11 mouse cellular contexts compared by ENCODE assay signal in the genomic region with DNA sequence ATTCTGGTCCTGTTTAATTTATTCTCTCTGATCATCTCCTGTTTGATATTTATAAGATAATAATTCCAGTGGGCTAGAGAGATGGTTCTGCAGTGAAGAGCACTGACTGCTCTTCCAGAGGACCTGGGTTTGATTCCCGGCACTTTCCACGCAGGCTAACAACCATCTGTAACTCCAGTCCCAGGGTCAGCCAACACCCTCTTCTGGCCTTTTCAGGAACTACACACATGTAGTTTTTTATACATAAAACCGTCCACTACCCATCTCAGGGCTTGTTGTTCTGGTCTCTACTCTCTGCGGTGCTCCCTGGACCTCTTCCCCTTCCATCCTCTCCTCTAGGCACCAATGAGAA. TPM values are rescaled to one million over a fixed set of nuclear protein-coding genes. Genes with fewer than 3 reads are reported as not detected.
A peak's percentile ranks its signal among the peaks of the same experiment; 100 is the strongest.
DNase-seq lines count a peak whose midpoint lies in the region; ATAC-seq and TF ChIP-seq lines count a peak whose summit lies in the region.
"Had no signal": no experiment of that assay in that cellular context is flagged by ENCODE, and none has a peak within 500 bp of the region (broad histone marks: within the 10 kb centered on the region; RNA-seq: fewer than 3 reads in every experiment).

No protein-coding gene starts in this region.

- H3K4me1 ChIP-seq in heart, embryonic 10.5 days, result peaks cover 43% of the 10 kb centered on the region
- no peaks in the 10 kb centered on the region for H3K4me1 ChIP-seq in kidney, postnatal 0 days (replicated peaks; ENCODE audit: insufficient read depth, low read length)
- peaks cover 75% of the 10 kb centered on the region for H3K4me1 ChIP-seq in E14TG2a.4 (replicated peaks; ENCODE audit: low read depth, low read length)
- peaks cover 2% of the 10 kb centered on the region; the same call in 1 of the 2 replicates for H3K4me1 ChIP-seq in intestine, embryonic 15.5 days (replicated peaks)

- ATAC-seq in kidney, postnatal 0 days (replicated peaks; ENCODE audit: low FRiP score, low read depth), result no peak
- no peak for ATAC-seq in intestine, embryonic 15.5 days
- no peak for ATAC-seq in erythroblast, adult 5-6 weeks (replicated peaks; ENCODE audit: low FRiP score, poor library complexity, severe bottlenecking)
- ATAC-seq in megakaryocyte-erythroid progenitor cell, adult 5-6 weeks (replicated peaks; ENCODE audit: low FRiP score, low TSS enrichment, poor library complexity, severe bottlenecking), result no peak
- ATAC-seq: CD4-positive, CD25-positive, alpha-beta regulatory T cell, adult 4 months had no signal

- H3K36me3 ChIP-seq in heart, embryonic 10.5 days, result no peaks in the 10 kb centered on the region
- no peaks in the 10 kb centered on the region for H3K36me3 ChIP-seq in kidney, postnatal 0 days (ENCODE audit: insufficient read depth, low read length)
- peaks cover 7% of the 10 kb centered on the region; the same call in 1 of the 2 replicates for H3K36me3 ChIP-seq in E14TG2a.4 (ENCODE audit: insufficient read depth, low read length)
- H3K36me3 ChIP-seq in intestine, embryonic 15.5 days, result no peaks in the 10 kb centered on the region

- H3K4me2 ChIP-seq in kidney, postnatal 0 days (ENCODE audit: low read length), result no peak overlapping the region
- peak overlapping the region; percentile 31 for H3K4me2 ChIP-seq in intestine, embryonic 15.5 days (replicated peaks)

- H3K4me3 ChIP-seq in heart, embryonic 10.5 days, result peak overlapping the region; percentile 40
- no peak overlapping the region for H3K4me3 ChIP-seq in kidney, postnatal 0 days (replicated peaks; ENCODE audit: low read depth, low read length)
- peak overlapping the region; percentile 57 for H3K4me3 ChIP-seq in E14TG2a.4 (replicated peaks; ENCODE audit: low read length)
- H3K4me3 ChIP-seq in intestine, embryonic 15.5 days (replicated peaks), result no peak overlapping the region

- no peak for DNase-seq in heart, embryonic 10.5 days (ENCODE audit: low spot score)
- no peak for DNase-seq in heart, adult 18-20 months
- no peak for DNase-seq in kidney, postnatal 0 days (ENCODE audit: low spot score)
- no peak for DNase-seq in kidney, postnatal 4 days

- no peaks in the 10 kb centered on the region for H3K9me3 ChIP-seq in heart, embryonic 10.5 days
- no peaks in the 10 kb centered on the region for H3K9me3 ChIP-seq in kidney, postnatal 0 days (replicated peaks; ENCODE audit: low read length)
- no peaks in the 10 kb centered on the region for H3K9me3 ChIP-seq in E14TG2a.4 (ENCODE audit: low read length)
- no peaks in the 10 kb centered on the region for H3K9me3 ChIP-seq in intestine, embryonic 15.5 days

- H3K27me3 ChIP-seq in heart, embryonic 10.5 days (ENCODE audit: insufficient read depth, poor library complexity, severe bottlenecking), result peaks cover 7% of the 10 kb centered on the region; the same call in 1 of the 2 replicates
- no peaks in the 10 kb centered on the region for H3K27me3 ChIP-seq in kidney, postnatal 0 days (ENCODE audit: insufficient read depth, low read length)
- no peaks in the 10 kb centered on the region for H3K27me3 ChIP-seq in E14TG2a.4 (ENCODE audit: insufficient read depth, low read length)
- H3K27me3 ChIP-seq in intestine, embryonic 15.5 days (replicated peaks), result no peaks in the 10 kb centered on the region

- 89% methylated on average over 4 of the region's 4 CpGs for WGBS in heart, embryonic 10.5 days
- WGBS in kidney, postnatal 0 days, result 95% methylated on average over 4 of the region's 4 CpGs
- 93% methylated on average over 4 of the region's 4 CpGs for WGBS in intestine, embryonic 15.5 days

- 0 out of 2 replicates have a peak, but pooled peaks have one; percentile 18 for TF ChIP-seq CTCF in kidney, postnatal 0 days (IDR thresholded peaks at IDR 0.05; ENCODE audit: low read depth)
- TF ChIP-seq CTCF in E14TG2a.4 (conservative IDR thresholded peaks at IDR 0.05; ENCODE audit: low read length), result 0 out of 2 replicates have a peak, but pooled peaks have one; percentile 26

- peak overlapping the region; percentile 90 for H3K27ac ChIP-seq in heart, embryonic 10.5 days
- H3K27ac ChIP-seq in kidney, postnatal 0 days, result peak overlapping the region; percentile 54; the same call in 1 of the 2 replicates
- peak overlapping the region; percentile 87 for H3K27ac ChIP-seq in intestine, embryonic 15.5 days

- H3K9ac ChIP-seq in kidney, postnatal 0 days (ENCODE audit: low read depth, low read length), result no peak overlapping the region
- H3K9ac ChIP-seq in intestine, embryonic 15.5 days, result no peak overlapping the region

RNA-seq across cellular contexts. Expression of a gene that starts 1.8 kb away (rescaled TPM):
- 0.20 and 0.63 TPM in 2 replicates for polyA plus RNA-seq in heart, embryonic 10.5 days (2016; fragmentation: Nextera tagmentation; extraction: Ambion mirVana)
- under 1 TPM; 0.27 to 0.28 TPM for total RNA-seq in heart, adult 18-20 months (2021)
- polyA plus RNA-seq in kidney, postnatal 0 days (2015; fragmentation: Nextera tagmentation; extraction: Ambion mirVana), result 0.13 and 0.18 TPM in 2 replicates
- 0.05 TPM in 1 of 2 replicates, not detected in the other for polyA plus RNA-seq in intestine, embryonic 15.5 days (2015; fragmentation: Nextera tagmentation; extraction: Ambion mirVana)
- not detected in 2 replicates for total RNA-seq in erythroblast, adult 5-6 weeks (2015; ENCODE audit: low replicate concordance)
- total RNA-seq in erythroblast, adult 5-6 weeks (2017; ENCODE audit: low replicate concordance), result not detected in 2 replicates
- not detected in 2 replicates for total RNA-seq in megakaryocyte-erythroid progenitor cell, adult 5-6 weeks (2014; fragmentation: Nextera tagmentation)
- total RNA-seq in megakaryocyte-erythroid progenitor cell, adult 5-6 weeks (2017), result not detected in 2 replicates
- polyA plus RNA-seq: CD4-positive, CD25-positive, alpha-beta regulatory T cell, adult 4 months; embryonic facial prominence, embryonic 11.5 days had no signal

RNA-seq across cellular contexts. Expression of a gene that starts 17.1 kb away (rescaled TPM):
- polyA plus RNA-seq in heart, embryonic 10.5 days (2016; fragmentation: Nextera tagmentation; extraction: Ambion mirVana), result 0.81 and 1.1 TPM in 2 replicates
- not detected for total RNA-seq in heart, adult 18-20 months (2021)
- 0.14 and 0.17 TPM in 2 replicates for polyA plus RNA-seq in kidney, postnatal 0 days (2015; fragmentation: Nextera tagmentation; extraction: Ambion mirVana)
- polyA plus RNA-seq in intestine, embryonic 15.5 days (2015; fragmentation: Nextera tagmentation; extraction: Ambion mirVana), result 0.40 and 0.80 TPM in 2 replicates
- 1.3 TPM in 1 of 2 replicates, not detected in the other for total RNA-seq in erythroblast, adult 5-6 weeks (2015; ENCODE audit: low replicate concordance)
- total RNA-seq in erythroblast, adult 5-6 weeks (2017; ENCODE audit: low replicate concordance), result not detected in 2 replicates
- total RNA-seq in megakaryocyte-erythroid progenitor cell, adult 5-6 weeks (2014; fragmentation: Nextera tagmentation), result not detected in 2 replicates
- not detected in 2 replicates for total RNA-seq in megakaryocyte-erythroid progenitor cell, adult 5-6 weeks (2017)

RNA-seq across cellular contexts. Expression of a gene that starts 17.1 kb away (rescaled TPM):
- polyA plus RNA-seq in heart, embryonic 10.5 days (2016; fragmentation: Nextera tagmentation; extraction: Ambion mirVana), result not detected in 2 replicates
- total RNA-seq in heart, adult 18-20 months (2021), result not detected
- not detected in 2 replicates for polyA plus RNA-seq in kidney, postnatal 0 days (2015; fragmentation: Nextera tagmentation; extraction: Ambion mirVana)
- not detected in 2 replicates for polyA plus RNA-seq in intestine, embryonic 15.5 days (2015; fragmentation: Nextera tagmentation; extraction: Ambion mirVana)
- not detected in 2 replicates for total RNA-seq in erythroblast, adult 5-6 weeks (2015; ENCODE audit: low replicate concordance)
- not detected in 2 replicates for total RNA-seq in erythroblast, adult 5-6 weeks (2017; ENCODE audit: low replicate concordance)
- not detected in 2 replicates for total RNA-seq in megakaryocyte-erythroid progenitor cell, adult 5-6 weeks (2014; fragmentation: Nextera tagmentation)
- total RNA-seq in megakaryocyte-erythroid progenitor cell, adult 5-6 weeks (2017), result not detected in 2 replicates
- total RNA-seq: left cerebral cortex, postnatal 10 days had no signal
- polyA plus RNA-seq: CD4-positive, CD25-positive, alpha-beta regulatory T cell, adult 4 months; embryonic facial prominence, embryonic 11.5 days had no signal

RNA-seq across cellular contexts. Expression of a gene that starts 33.2 kb away (rescaled TPM):
- 17.2 and 17.9 TPM in 2 replicates for polyA plus RNA-seq in heart, embryonic 10.5 days (2016; fragmentation: Nextera tagmentation; extraction: Ambion mirVana)
- 1 to 10 TPM; 1.9 to 4.0 TPM for total RNA-seq in heart, adult 18-20 months (2021)
- polyA plus RNA-seq in kidney, postnatal 0 days (2015; fragmentation: Nextera tagmentation; extraction: Ambion mirVana), result 8.2 and 9.1 TPM in 2 replicates
- 15.4 and 15.8 TPM in 2 replicates for polyA plus RNA-seq in intestine, embryonic 15.5 days (2015; fragmentation: Nextera tagmentation; extraction: Ambion mirVana)
- 4.2 and 9.4 TPM in 2 replicates for total RNA-seq in erythroblast, adult 5-6 weeks (2015; ENCODE audit: low replicate concordance)
- total RNA-seq in erythroblast, adult 5-6 weeks (2017; ENCODE audit: low replicate concordance), result 25.9 and 66.8 TPM in 2 replicates
- total RNA-seq in megakaryocyte-erythroid progenitor cell, adult 5-6 weeks (2014; fragmentation: Nextera tagmentation), result 9.3 and 24.6 TPM in 2 replicates
- total RNA-seq in megakaryocyte-erythroid progenitor cell, adult 5-6 weeks (2017), result 11.6 and 13.3 TPM in 2 replicates

RNA-seq across cellular contexts. Expression of a gene that starts 33.5 kb away (rescaled TPM):
- polyA plus RNA-seq in heart, embryonic 10.5 days (2016; fragmentation: Nextera tagmentation; extraction: Ambion mirVana), result 43.1 and 43.8 TPM in 2 replicates
- total RNA-seq in heart, adult 18-20 months (2021), result 1 to 10 TPM; 1.5 to 2.1 TPM
- 35.5 and 44.5 TPM in 2 replicates for polyA plus RNA-seq in kidney, postnatal 0 days (2015; fragmentation: Nextera tagmentation; extraction: Ambion mirVana)
- 63.6 and 66.4 TPM in 2 replicates for polyA plus RNA-seq in intestine, embryonic 15.5 days (2015; fragmentation: Nextera tagmentation; extraction: Ambion mirVana)
- total RNA-seq in erythroblast, adult 5-6 weeks (2015; ENCODE audit: low replicate concordance), result 18.4 and 30.3 TPM in 2 replicates
- total RNA-seq in erythroblast, adult 5-6 weeks (2017; ENCODE audit: low replicate concordance), result 18.8 and 19.0 TPM in 2 replicates
- total RNA-seq in megakaryocyte-erythroid progenitor cell, adult 5-6 weeks (2014; fragmentation: Nextera tagmentation), result 18.8 and 27.5 TPM in 2 replicates
- total RNA-seq in megakaryocyte-erythroid progenitor cell, adult 5-6 weeks (2017), result 4.7 and 8.1 TPM in 2 replicates

Comparison
In these comparisons a context has a peak if more than half of its experiments do, and no peak if none do; other contexts are left out.
1. H3K4me3 ChIP-seq: peak in heart, embryonic 10.5 days (single experiment) and E14TG2a.4 (single experiment); none in kidney, postnatal 0 days (single experiment) and intestine, embryonic 15.5 days (single experiment).
2. Peak in every context shown above with its lines, with median percentiles within 50 percentile points of each other: H3K27ac ChIP-seq.